Comparison of ENCODE assay signal across 17 mouse cellular contexts in genomic region chr11:67048496-67048895, GRCm38 (mm10). TPM values are rescaled to one million over a fixed set of nuclear protein-coding genes. Genes with fewer than 3 reads are reported as not detected.
"Had no signal": no experiment of that assay in that cellular context is flagged by ENCODE, and none has a peak within 500 bp of the region (broad histone marks: within the 10 kb centered on the region; RNA-seq: fewer than 3 reads in every experiment).

No protein-coding gene starts in this region.

- H3K9me3 ChIP-seq: limb, embryonic 13.5 days; midbrain, embryonic 12.5 days; neural tube, embryonic 13.5 days had no signal

- DNase-seq: kidney, postnatal 10 days; kidney, postnatal 4 days; left cerebral cortex, postnatal 4 days; lung, adult 18-20 months; right cerebral cortex, postnatal 14 days; thymus, adult 18-20 months; thymus, postnatal 25 days had no signal

- H3K4me3 ChIP-seq: layer of hippocampus, adult 2 months; limb, embryonic 13.5 days; midbrain, embryonic 12.5 days; neural tube, embryonic 13.5 days had no signal

- H3K27ac ChIP-seq: layer of hippocampus, adult 2 months; limb, embryonic 13.5 days; liver, embryonic 14.5 days; midbrain, embryonic 12.5 days; neural tube, embryonic 13.5 days; stomach, postnatal 0 days had no signal

- ATAC-seq: midbrain, embryonic 16.5 days had no signal

- H3K9ac ChIP-seq: limb, embryonic 13.5 days; liver, embryonic 14.5 days; midbrain, embryonic 12.5 days; neural tube, embryonic 13.5 days had no signal

RNA-seq across cellular contexts. Expression of gene Myh3, which starts 29.6 kb away (rescaled TPM):
- total RNA-seq: liver, adult 2 months; megakaryocyte-erythroid progenitor cell, adult 5-6 weeks had no signal
- polyA plus RNA-seq: liver, adult 2 months; urinary bladder, adult 2 months had no signal
